Mouse (Mus musculus) testis, adult 2 months (tissue): ENCODE data around the gene Atp6v0a4. TPM values are rescaled to one million over a fixed set of nuclear protein-coding genes. Genes with fewer than 3 reads are reported as not detected.

Experiments used
- H3K27ac ChIP-seq: fragments of 200-500 bp; 2 replicates; pipeline ENCODE4 v1.5.1; 2012; ENCODE audit warnings: low read depth, low read length; ENCODE audit not compliant: control insufficient read depth, insufficient read depth
- H3K27me3 ChIP-seq: fragments of 200-500 bp; 2 replicates; pipeline ENCODE4 v1.6.1; 2012; ENCODE audit warnings: mild to moderate bottlenecking, low read length, moderate library complexity; ENCODE audit not compliant: control insufficient read depth, insufficient read depth
- H3K36me3 ChIP-seq: fragments of 200-500 bp; 2 replicates; pipeline ENCODE4 v1.6.1; 2012; ENCODE audit warnings: mild to moderate bottlenecking, low read length; ENCODE audit not compliant: control insufficient read depth, insufficient read depth
- H3K4me1 ChIP-seq: fragments of 200-500 bp; 2 replicates; pipeline ENCODE4 v1.6.1; 2012; ENCODE audit warnings: low read length; ENCODE audit not compliant: control insufficient read depth, insufficient read depth
- H3K4me3 ChIP-seq: fragments of 200-500 bp; 2 replicates; pipeline ENCODE4 v1.5.1; 2012; ENCODE audit warnings: low read depth, mild to moderate bottlenecking, low read length, moderate library complexity, mixed read lengths; ENCODE audit not compliant: control insufficient read depth
- CTCF ChIP-seq: fragments of 200-500 bp; IDR thresholded peaks from 2 replicates; pipeline ENCODE4 v1.5.1; 2012; ENCODE audit warnings: low read depth, mild to moderate bottlenecking, inconsistent platforms, low read length, moderate library complexity; ENCODE audit not compliant: control insufficient read depth, insufficient read depth, insufficient replicate concordance
- POLR2A ChIP-seq: fragments of 200-500 bp; IDR thresholded peaks from 2 replicates; pipeline ENCODE4 v1.6.1; 2012; ENCODE audit warnings: low read depth, mild to moderate bottlenecking, inconsistent platforms, low read length, moderate library complexity; ENCODE audit not compliant: control insufficient read depth
- polyA plus RNA-seq: library from polyadenylated mRNA; depleted of rRNA; stranded (reverse); fragments of >200 nt; gene quantifications from 2 replicates; pipeline ENCODE4 v1.2.3, GENCODE M21; 2012

The Atp6v0a4 gene
- polyA plus RNA-seq, 1 experiment, result 0.26 TPM

- Histone ChIP-seq H3K36me3 (no peaks in the 10 kb centered on the region), H3K27ac (no peak overlapping the region), H3K4me3 (no peak overlapping the region), H3K27me3 (no peaks in the 10 kb centered on the region), H3K4me1 (peaks cover 6% of the 10 kb centered on the region; the same call in 1 of the 2 replicates)
- no peak for TF ChIP-seq POLR2A
- TF ChIP-seq CTCF, result no peak
Observed at GRCm38 (mm10) chr6:38109871-38110270, 14.5 kb downstream of the Atp6v0a4 start.

- Histone ChIP-seq H3K27me3 (no peaks in the 10 kb centered on the region), H3K27ac (no peak within 1 kb of the TSS), H3K4me3 (no peak within 1 kb of the TSS), H3K4me1 (peaks cover 6% of the 10 kb centered on the region; the same call in 1 of the 2 replicates), H3K36me3 (no peaks in the 10 kb centered on the region)
- TF ChIP-seq POLR2A, result no peak
- no peak for TF ChIP-seq CTCF
Observed at GRCm38 (mm10) chr6:38109160-38109795, 15.1 kb downstream of the Atp6v0a4 start, which contains the start of gene Tmem213. Tmem213 (plus strand) TSS chr6:38109255.

- no peak overlapping the region for H3K4me3 ChIP-seq
- H3K4me1 ChIP-seq, result peaks cover 6% of the 10 kb centered on the region; the same call in 1 of the 2 replicates
- no peaks in the 10 kb centered on the region for H3K27me3 ChIP-seq
- H3K36me3 ChIP-seq, result no peaks in the 10 kb centered on the region
- no peak overlapping the region for H3K27ac ChIP-seq
- TF ChIP-seq CTCF (no peak), POLR2A (no peak)
Observed at GRCm38 (mm10) chr6:38108449-38108848, 15.9 kb downstream of the Atp6v0a4 start.

- no peak overlapping the region for H3K4me3 ChIP-seq
- no peaks in the 10 kb centered on the region for H3K27me3 ChIP-seq
- peaks cover 6% of the 10 kb centered on the region; the same call in 1 of the 2 replicates for H3K4me1 ChIP-seq
- no peak for TF ChIP-seq CTCF
- TF ChIP-seq POLR2A, result no peak
- no peaks in the 10 kb centered on the region for H3K36me3 ChIP-seq
- H3K27ac ChIP-seq, result no peak overlapping the region
Observed at GRCm38 (mm10) chr6:38105924-38106323, 18.5 kb downstream of the Atp6v0a4 start.

GRCm38 (mm10) chr6:38103775-38104174 lies 20.6 kb downstream of the Atp6v0a4 start:
- no peaks in the 10 kb centered on the region for H3K36me3 ChIP-seq
- no peaks in the 10 kb centered on the region for H3K4me1 ChIP-seq
- H3K27me3 ChIP-seq, result no peaks in the 10 kb centered on the region
- H3K4me3 ChIP-seq, result no peak overlapping the region
- TF ChIP-seq CTCF (no peak), POLR2A (no peak)
- H3K27ac ChIP-seq, result no peak overlapping the region

GRCm38 (mm10) chr6:38102216-38102795 lies 22.1 kb downstream of the Atp6v0a4 start:
- Histone ChIP-seq H3K4me3 (no peak overlapping the region), H3K27me3 (no peaks in the 10 kb centered on the region), H3K36me3 (no peaks in the 10 kb centered on the region), H3K27ac (no peak overlapping the region), H3K4me1 (no peaks in the 10 kb centered on the region)
- TF ChIP-seq POLR2A (no peak), CTCF (no peak)

GRCm38 (mm10) chr6:38096961-38097370 lies 27.4 kb downstream of the Atp6v0a4 start:
- H3K27ac ChIP-seq, result no peak overlapping the region
- H3K4me3 ChIP-seq, result no peak overlapping the region
- no peaks in the 10 kb centered on the region for H3K36me3 ChIP-seq
- H3K4me1 ChIP-seq, result no peaks in the 10 kb centered on the region
- H3K27me3 ChIP-seq, result no peaks in the 10 kb centered on the region
- TF ChIP-seq CTCF, result no peak
- no peak for TF ChIP-seq POLR2A
